ENCODE assay signal across 14 mouse cellular contexts in genomic region chr1:89207306-89207705, GRCm38 (mm10).
DNase-seq lines count a peak whose midpoint lies in the region; ATAC-seq and TF ChIP-seq lines count a peak whose summit lies in the region.
"Had no signal": no experiment of that assay in that cellular context is flagged by ENCODE, and none has a peak within 500 bp of the region (broad histone marks: within the 10 kb centered on the region; RNA-seq: fewer than 3 reads in every experiment).

No protein-coding gene starts in this region.

- H3K4me3 ChIP-seq in kidney, postnatal 0 days (replicated peaks; ENCODE audit: low read depth, low read length) = no peak overlapping the region
- H3K4me3 ChIP-seq in kidney, embryonic 16.5 days (ENCODE audit: low read length) = no peak overlapping the region
- no peak overlapping the region for H3K4me3 ChIP-seq in midbrain, embryonic 14.5 days (replicated peaks; ENCODE audit: low read depth, low read length)
- H3K4me3 ChIP-seq in midbrain, embryonic 15.5 days = no peak overlapping the region
- no peak overlapping the region for H3K4me3 ChIP-seq in stomach, postnatal 0 days (ENCODE audit: low read depth, low read length)
- H3K4me3 ChIP-seq: forebrain, embryonic 12.5 days; heart, embryonic 12.5 days; limb, embryonic 15.5 days had no signal

- H3K27me3 ChIP-seq in kidney, postnatal 0 days (ENCODE audit: insufficient read depth, low read length) = no peaks in the 10 kb centered on the region
- H3K27me3 ChIP-seq in kidney, embryonic 16.5 days (ENCODE audit: insufficient read depth, low read length) = no peaks in the 10 kb centered on the region
- H3K27me3 ChIP-seq in midbrain, embryonic 14.5 days (ENCODE audit: control insufficient read depth, insufficient read depth, low read length) = no peaks in the 10 kb centered on the region
- no peaks in the 10 kb centered on the region for H3K27me3 ChIP-seq in midbrain, embryonic 15.5 days (replicated peaks)
- H3K27me3 ChIP-seq in stomach, postnatal 0 days (ENCODE audit: control insufficient read depth, insufficient read depth, low read length) = no peaks in the 10 kb centered on the region
- H3K27me3 ChIP-seq: forebrain, embryonic 12.5 days; heart, embryonic 12.5 days; limb, embryonic 15.5 days had no signal

- H3K27ac ChIP-seq in kidney, postnatal 0 days = no peak overlapping the region
- no peak overlapping the region for H3K27ac ChIP-seq in kidney, embryonic 16.5 days (ENCODE audit: low read length)
- no peak overlapping the region for H3K27ac ChIP-seq in midbrain, embryonic 14.5 days (replicated peaks; ENCODE audit: low read depth, low read length)
- no peak overlapping the region for H3K27ac ChIP-seq in midbrain, embryonic 15.5 days
- no peak overlapping the region for H3K27ac ChIP-seq in stomach, postnatal 0 days (replicated peaks)
- H3K27ac ChIP-seq: forebrain, embryonic 12.5 days; limb, embryonic 15.5 days had no signal

- WGBS in kidney, postnatal 0 days = 7% methylated on average over 1 of the region's 1 CpGs
- 7% methylated on average over 1 of the region's 1 CpGs for WGBS in kidney, embryonic 16.5 days
- 4% methylated on average over 1 of the region's 1 CpGs for WGBS in midbrain, embryonic 14.5 days
- 16% methylated on average over 1 of the region's 1 CpGs for WGBS in midbrain, embryonic 15.5 days
- 0% methylated on average over 1 of the region's 1 CpGs for WGBS in stomach, postnatal 0 days

- TF ChIP-seq CTCF in kidney, postnatal 0 days (IDR thresholded peaks at IDR 0.05; ENCODE audit: low read depth) = peak; percentile 75
- peak; percentile 73 for TF ChIP-seq CTCF in stomach, postnatal 0 days (IDR thresholded peaks at IDR 0.05; ENCODE audit: low read depth)

- H3K4me1 ChIP-seq in kidney, postnatal 0 days (replicated peaks; ENCODE audit: insufficient read depth, low read length) = no peaks in the 10 kb centered on the region
- H3K4me1 ChIP-seq in kidney, embryonic 16.5 days (ENCODE audit: insufficient read depth, low read length) = no peaks in the 10 kb centered on the region
- no peaks in the 10 kb centered on the region for H3K4me1 ChIP-seq in midbrain, embryonic 14.5 days (ENCODE audit: control insufficient read depth, insufficient read depth, low read length)
- H3K4me1 ChIP-seq in midbrain, embryonic 15.5 days = no peaks in the 10 kb centered on the region
- no peaks in the 10 kb centered on the region for H3K4me1 ChIP-seq in stomach, postnatal 0 days (replicated peaks; ENCODE audit: control insufficient read depth, insufficient read depth)
- H3K4me1 ChIP-seq: forebrain, embryonic 12.5 days; heart, embryonic 12.5 days; limb, embryonic 15.5 days had no signal

- TF ChIP-seq EP300 in stomach, postnatal 0 days (optimal IDR thresholded peaks at IDR 0.05) = no peak

- no peak overlapping the region for H3K9ac ChIP-seq in kidney, postnatal 0 days (ENCODE audit: low read depth, low read length)
- H3K9ac ChIP-seq in kidney, embryonic 16.5 days (replicated peaks; ENCODE audit: low read length) = no peak overlapping the region
- no peak overlapping the region for H3K9ac ChIP-seq in midbrain, embryonic 14.5 days (replicated peaks; ENCODE audit: low read length)
- no peak overlapping the region for H3K9ac ChIP-seq in midbrain, embryonic 15.5 days
- H3K9ac ChIP-seq in stomach, postnatal 0 days (ENCODE audit: low read length) = no peak overlapping the region
- H3K9ac ChIP-seq: forebrain, embryonic 12.5 days; heart, embryonic 12.5 days; limb, embryonic 15.5 days had no signal

- H3K36me3 ChIP-seq in kidney, postnatal 0 days (ENCODE audit: insufficient read depth, low read length) = no peaks in the 10 kb centered on the region
- H3K36me3 ChIP-seq in kidney, embryonic 16.5 days (ENCODE audit: insufficient read depth, low read length) = no peaks in the 10 kb centered on the region
- H3K36me3 ChIP-seq in midbrain, embryonic 14.5 days (ENCODE audit: control insufficient read depth, insufficient read depth, low read length) = no peaks in the 10 kb centered on the region
- H3K36me3 ChIP-seq in midbrain, embryonic 15.5 days (replicated peaks) = no peaks in the 10 kb centered on the region
- H3K36me3 ChIP-seq in stomach, postnatal 0 days (ENCODE audit: control insufficient read depth, insufficient read depth, low read length) = no peaks in the 10 kb centered on the region
- H3K36me3 ChIP-seq: forebrain, embryonic 12.5 days; heart, embryonic 12.5 days; limb, embryonic 15.5 days had no signal

- H3K4me2 ChIP-seq in kidney, postnatal 0 days (ENCODE audit: low read length) = no peak overlapping the region
- H3K4me2 ChIP-seq in kidney, embryonic 16.5 days (replicated peaks; ENCODE audit: low read depth, low read length) = no peak overlapping the region
- H3K4me2 ChIP-seq in midbrain, embryonic 14.5 days (ENCODE audit: low read length) = no peak overlapping the region
- no peak overlapping the region for H3K4me2 ChIP-seq in midbrain, embryonic 15.5 days
- H3K4me2 ChIP-seq in stomach, postnatal 0 days (replicated peaks; ENCODE audit: low read depth) = no peak overlapping the region
- H3K4me2 ChIP-seq: forebrain, embryonic 12.5 days; heart, embryonic 12.5 days; limb, embryonic 15.5 days had no signal

- no peaks in the 10 kb centered on the region for H3K9me3 ChIP-seq in kidney, postnatal 0 days (replicated peaks; ENCODE audit: low read length)
- H3K9me3 ChIP-seq in kidney, embryonic 16.5 days (ENCODE audit: low read length) = no peaks in the 10 kb centered on the region
- no peaks in the 10 kb centered on the region for H3K9me3 ChIP-seq in midbrain, embryonic 14.5 days (ENCODE audit: control insufficient read depth, low read length)
- no peaks in the 10 kb centered on the region for H3K9me3 ChIP-seq in midbrain, embryonic 15.5 days
- H3K9me3 ChIP-seq in stomach, postnatal 0 days (ENCODE audit: control insufficient read depth, low read length) = no peaks in the 10 kb centered on the region
- H3K9me3 ChIP-seq: forebrain, embryonic 12.5 days; limb, embryonic 15.5 days had no signal

- peak; percentile 31 to 32 for DNase-seq in cerebellum, postnatal 14 days
- DNase-seq in cerebellum, postnatal 36 days = no peak
- peak; percentile 87 for DNase-seq in kidney, postnatal 0 days (ENCODE audit: low spot score)
- peak; percentile 80 for DNase-seq in midbrain, embryonic 14.5 days
- no peak for DNase-seq in stomach, postnatal 0 days (ENCODE audit: low spot score)
- DNase-seq in urinary bladder, postnatal 14 days (ENCODE audit: low spot score) = no peak
- DNase-seq: B cell, adult 2 months; cerebellum, adult 11 months; kidney, adult 18-20 months had no signal

- no peak for ATAC-seq in kidney, postnatal 0 days (replicated peaks; ENCODE audit: low FRiP score, low read depth)
- ATAC-seq in kidney, embryonic 16.5 days (ENCODE audit: low FRiP score, low TSS enrichment) = no peak
- no peak for ATAC-seq in midbrain, embryonic 14.5 days (ENCODE audit: low FRiP score, low TSS enrichment)
- ATAC-seq in midbrain, embryonic 15.5 days (replicated peaks) = no peak
- 0 out of 2 replicates have a peak, but pooled peaks have one; percentile 42 for ATAC-seq in stomach, postnatal 0 days (ENCODE audit: low FRiP score, low TSS enrichment)

Comparison
In these comparisons a context has a peak if more than half of its experiments do, and no peak if none do; other contexts are left out.
1. DNase-seq: peak in cerebellum, postnatal 14 days (2 of 2), kidney, postnatal 0 days (single experiment) and midbrain, embryonic 14.5 days (single experiment); none in cerebellum, postnatal 36 days (0 of 2), stomach, postnatal 0 days (single experiment) and urinary bladder, postnatal 14 days (single experiment).